Mouse (Mus musculus) adrenal gland, postnatal 36 days (tissue): ENCODE results near the gene Vsig1. TPM values are rescaled to one million over a fixed set of nuclear protein-coding genes. Genes with fewer than 3 reads are reported as not detected.

Experiments
- DNase-seq, 2 experiments: peaks; one replicate each; pipeline ENCODE4 v3.0.0; 2021; ENCODE audit warnings: mixed read lengths in 1 of 2
- long read RNA-seq, 2 experiments: library from polyadenylated mRNA; stranded (forward); transcript quantifications; one replicate each; pipeline ENCODE4 v2.0.0; 2021; ENCODE audit warnings: borderline sequencing depth in 2 of 2
- total RNA-seq, 2 experiments: library from RNA; stranded (reverse); gene quantifications; 2 replicates each; pipeline ENCODE4 v1.2.3; 2021

The Vsig1 gene
- total RNA-seq, result not detected
- long read RNA-seq, experiment 1, result 0 reads
- long read RNA-seq, experiment 2, result 0 reads

DNA sequence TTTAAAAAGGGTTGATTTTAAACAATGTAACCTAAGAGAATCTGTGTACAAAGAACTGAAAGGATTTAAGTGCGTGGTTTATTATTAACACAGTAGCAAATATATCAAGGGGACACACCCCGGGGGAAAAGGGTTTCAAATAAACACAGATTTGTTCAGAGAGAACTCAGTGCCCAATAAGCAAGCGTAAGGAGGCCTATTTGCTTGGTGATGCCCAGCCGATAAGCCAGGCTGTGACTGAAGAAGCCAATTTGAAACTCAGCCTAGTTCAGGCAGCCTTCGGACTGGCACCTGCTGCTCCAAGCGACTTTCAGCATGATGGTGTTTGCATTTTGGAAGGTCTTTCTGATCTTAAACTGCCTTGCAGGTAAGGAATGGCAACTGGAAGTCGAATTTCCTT lies at the start of gene Vsig1:
TSS of gene Vsig1 (plus strand) at position 249 of the 400 bp plus-strand sequence.
- no peak for DNase-seq

DNA sequence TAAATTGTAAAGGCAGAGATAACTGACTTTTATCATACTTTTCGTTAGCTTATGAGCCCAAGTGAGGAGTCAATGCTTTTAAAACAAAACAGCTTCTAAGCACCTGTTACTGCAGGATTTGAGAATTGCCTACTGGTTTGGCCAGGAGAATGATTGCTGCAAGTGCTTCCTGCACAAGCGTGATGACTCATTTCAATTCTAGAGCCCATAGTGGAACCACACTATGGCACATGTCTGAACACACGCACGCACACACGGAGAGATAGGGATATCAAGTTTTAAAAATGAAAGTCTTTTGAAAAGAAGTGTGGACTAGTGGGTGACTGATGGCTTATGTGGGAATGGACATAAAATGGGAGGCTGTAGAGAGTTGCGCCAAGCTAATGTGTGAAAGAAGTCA lies 44.6 kb upstream of the Vsig1 start:
- no peak for DNase-seq

DNA sequence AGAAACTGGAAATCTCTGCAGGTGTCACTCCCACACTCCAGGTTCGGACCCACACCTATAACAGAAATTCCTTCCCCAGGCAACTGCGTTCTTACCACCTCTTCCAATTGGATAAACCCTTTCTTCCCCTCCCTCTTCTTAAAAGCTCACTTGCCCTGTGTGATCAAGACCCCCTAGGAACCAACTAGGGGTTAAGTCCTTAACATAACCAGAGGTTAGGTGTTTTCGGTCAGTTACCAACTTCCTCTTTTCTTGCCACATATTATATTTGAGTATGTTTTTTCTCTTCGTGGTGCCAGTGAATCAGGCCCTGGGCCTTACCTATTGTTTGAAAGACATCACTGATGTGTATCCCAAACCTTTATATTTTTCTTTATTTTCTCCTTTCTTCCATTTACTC lies 44.0 kb upstream of the Vsig1 start:
- no peak for DNase-seq

DNA sequence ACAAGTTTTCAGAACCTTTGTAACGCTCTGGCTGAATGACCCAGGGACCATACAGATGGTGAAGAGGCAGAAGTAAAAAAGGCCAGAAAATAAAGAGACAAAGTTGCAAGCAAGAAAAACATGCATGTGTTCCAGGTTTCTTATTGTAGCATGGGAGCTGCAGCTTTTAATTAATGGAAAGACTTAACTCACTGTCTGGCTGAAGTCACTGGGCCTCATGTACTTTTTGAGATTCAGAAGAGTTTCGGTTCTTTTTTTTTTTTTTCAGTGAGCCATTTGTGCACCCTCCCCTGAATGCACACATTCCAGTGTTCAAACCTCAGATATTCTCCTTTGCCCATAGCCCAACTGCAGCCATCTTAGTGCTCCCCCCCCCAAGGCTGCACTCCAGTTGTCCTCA lies 20.2 kb upstream of the Vsig1 start:
- no peak for DNase-seq

DNA sequence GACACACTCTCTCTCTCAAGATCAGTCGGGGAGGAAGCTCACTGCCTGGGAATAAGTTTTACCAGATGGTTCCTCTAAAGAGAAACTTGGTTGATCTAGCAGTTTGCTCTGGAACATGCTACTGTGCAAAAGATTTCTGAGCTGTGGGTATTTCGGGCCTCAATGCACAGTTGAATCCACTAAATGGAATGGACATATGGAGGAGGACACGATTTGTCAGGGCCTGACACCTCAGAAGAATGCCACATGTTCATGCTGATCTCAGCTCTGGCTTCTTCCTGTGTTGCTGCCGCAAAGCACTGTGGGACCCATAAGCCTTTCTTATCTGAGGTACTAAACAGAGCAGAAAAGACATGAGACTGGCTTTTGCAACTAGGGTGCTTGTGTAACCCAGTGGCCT lies 15.6 kb upstream of the Vsig1 start:
- no peak for DNase-seq

DNA sequence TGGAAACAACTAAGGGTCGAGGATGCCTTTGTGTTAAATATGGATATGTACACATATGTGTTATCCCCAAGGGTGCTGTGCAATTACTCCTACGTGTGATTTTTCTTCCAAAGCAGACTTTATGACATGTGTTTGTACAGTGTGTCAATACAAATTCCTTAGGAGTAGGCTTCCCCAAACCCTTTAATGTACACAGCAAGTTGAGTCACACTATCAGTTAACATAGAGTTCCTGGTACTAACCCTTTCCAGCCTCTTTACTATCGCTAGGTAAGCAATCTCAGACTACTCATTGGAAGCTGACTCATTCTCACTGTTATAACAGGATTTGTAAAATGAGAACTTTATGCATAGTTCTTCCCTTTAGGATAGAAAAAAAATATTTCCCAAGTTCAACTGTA lies 3.9 kb upstream of the Vsig1 start:
- no peak for DNase-seq

DNA sequence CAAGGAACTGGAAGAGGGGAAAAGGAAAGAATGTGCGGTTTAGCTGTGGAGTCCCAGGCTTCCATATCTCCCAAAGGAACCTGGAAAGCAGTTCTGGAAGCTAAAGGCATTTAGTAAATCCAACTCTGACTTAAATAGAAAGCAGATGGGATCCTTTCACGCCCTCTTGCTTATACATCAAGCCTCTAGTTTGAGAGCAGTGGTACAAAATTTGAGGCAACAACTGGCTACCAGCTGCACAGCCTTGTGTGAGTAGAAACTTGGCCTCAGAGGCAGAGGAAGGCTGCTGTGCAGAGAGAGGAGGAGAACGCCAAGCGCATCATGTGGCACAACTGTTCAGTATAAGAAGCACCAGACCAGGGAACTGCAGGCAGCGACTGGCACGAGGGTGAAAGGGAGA lies 13.9 kb downstream of the Vsig1 start:
- DNase-seq, result no peak

DNA sequence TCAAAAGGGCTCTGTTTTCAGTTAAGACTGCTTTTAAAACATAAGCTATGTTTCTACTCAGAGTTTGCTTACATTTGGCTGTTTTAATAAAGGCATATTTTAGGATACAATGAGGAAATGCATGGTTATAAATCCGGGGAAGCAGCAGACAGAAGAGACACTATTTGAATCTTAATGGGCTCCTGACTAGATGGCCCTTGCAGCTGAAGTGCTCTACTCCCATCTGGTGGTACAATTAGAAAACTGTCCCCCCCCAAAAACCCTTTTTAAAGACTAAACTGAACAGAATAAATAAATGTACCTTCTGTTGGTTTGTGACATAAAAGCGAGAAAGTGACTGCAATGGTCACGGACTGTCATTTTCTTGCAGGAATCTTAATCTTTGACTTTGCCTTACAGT lies 24.7 kb downstream of the Vsig1 start:
- no peak for DNase-seq

DNA sequence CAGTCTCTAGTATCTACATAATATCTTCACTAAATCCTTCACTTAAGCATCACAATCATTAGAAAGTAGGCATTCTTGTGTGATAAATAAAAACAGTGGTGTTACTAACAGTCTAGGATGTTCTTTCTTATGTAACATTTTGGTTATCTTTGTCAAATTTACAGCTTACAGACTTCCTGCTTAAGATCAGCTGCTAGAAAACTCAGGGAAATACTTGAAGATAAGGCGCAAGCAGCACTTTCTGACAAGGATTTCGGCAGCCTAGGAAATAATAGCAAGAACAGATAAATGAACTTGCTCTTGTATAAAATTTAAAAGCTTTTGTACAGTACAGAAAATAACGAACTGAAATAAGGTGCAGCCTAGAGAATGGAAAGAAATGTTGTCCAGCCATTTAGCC lies 25.9 kb downstream of the Vsig1 start:
- DNase-seq, result no peak

DNA sequence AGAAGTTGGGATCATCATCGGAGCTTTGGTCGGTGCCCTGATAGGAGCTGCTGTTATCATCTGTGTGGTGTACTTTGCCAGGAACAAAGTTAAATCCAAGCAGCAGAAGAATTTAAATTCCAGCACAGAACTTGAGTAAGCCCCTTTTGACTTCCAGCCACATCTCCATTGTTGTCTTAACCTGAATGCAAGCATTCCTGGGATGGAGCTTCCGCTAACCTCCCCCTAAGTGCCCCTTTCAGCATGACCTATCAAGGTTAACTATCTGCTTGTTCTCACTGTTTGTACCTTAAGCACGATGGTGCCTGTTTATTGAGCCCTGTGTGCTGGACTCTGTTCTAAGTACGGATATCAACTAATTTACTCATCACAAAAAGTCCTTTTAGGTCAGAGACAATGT lies 28.9 kb downstream of the Vsig1 start:
- DNase-seq, result no peak

DNA sequence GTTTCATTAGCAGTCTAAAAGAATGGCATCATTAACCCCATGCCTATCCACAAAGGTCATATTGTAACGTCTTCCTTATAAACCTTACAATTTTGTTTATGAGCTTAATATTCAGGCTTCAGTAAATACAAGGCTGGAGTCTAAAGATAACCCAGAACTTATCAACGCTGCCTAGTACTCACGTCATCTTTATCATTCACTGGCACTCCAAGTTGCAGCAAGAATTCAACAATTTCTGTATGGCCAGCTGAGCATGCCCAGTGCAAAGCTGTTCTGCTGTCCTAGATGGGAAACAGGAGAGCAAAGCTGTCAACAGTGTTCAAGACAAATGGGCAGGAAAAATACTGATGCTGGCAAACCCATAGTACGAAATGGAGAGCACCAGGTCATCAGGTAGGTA lies 46.2 kb downstream of the Vsig1 start:
- DNase-seq, result no peak

DNA sequence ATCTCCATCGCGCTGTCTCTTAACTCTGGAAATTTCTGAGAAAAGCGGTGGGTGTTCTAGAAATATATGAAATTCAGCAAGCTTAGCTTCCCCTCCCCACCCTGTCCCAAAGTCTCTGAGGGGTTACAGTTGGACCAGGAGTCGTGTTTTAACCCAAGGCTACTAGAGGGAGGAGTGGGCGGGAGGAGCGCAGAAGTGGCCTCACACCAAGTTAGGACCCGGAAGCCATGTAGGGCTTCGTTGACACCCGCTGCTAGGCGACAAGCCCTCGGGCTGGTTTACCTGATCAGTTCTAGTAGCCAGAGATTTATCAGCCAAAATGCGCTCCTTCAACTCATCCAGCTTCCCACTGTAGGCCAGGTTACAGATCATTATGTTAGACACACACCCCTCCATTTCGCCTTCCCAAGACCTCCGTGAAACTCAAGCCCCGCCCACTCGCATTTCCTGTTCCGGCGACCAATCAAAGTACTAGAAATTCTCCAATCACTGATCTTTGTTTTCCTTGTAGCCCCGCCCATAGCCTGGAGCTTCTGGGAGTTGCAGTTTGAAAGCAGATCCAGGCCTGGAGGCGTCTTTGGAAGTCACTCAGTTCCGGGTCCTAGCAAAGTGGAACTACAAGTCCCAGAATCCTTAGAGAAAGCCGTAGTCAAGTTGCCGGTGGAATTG lies 49.0 kb downstream of the Vsig1 start, which contains the start of the genes Psmd10 and Atg4a:
TSS of gene Psmd10 (minus strand) at position 457 of the 669 bp plus-strand sequence.
TSS of gene Atg4a (plus strand) at position 636 of the 669 bp plus-strand sequence.
- DNase-seq, result peak; percentile 88 to 89

DNA sequence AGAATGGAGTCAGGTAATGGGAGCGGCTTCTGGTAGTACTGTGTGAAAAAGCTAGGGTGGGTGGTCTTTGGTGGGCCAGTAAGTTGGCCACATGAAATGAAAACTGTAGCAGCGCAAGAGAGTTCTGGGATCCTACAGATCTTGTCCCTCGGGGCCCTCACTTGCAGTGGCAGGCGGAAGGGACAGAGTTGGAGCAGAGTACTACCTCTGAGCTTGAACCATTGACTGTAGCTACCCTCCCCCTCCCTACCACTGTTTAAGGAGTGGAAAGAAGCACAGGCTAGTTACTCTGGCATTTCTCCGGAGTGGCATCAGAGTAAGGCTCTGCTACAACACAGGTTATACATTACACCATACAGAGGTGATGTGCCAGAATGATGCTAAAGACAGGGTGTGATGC lies 49.6 kb downstream of the Vsig1 start:
- DNase-seq, result no peak

DNA sequence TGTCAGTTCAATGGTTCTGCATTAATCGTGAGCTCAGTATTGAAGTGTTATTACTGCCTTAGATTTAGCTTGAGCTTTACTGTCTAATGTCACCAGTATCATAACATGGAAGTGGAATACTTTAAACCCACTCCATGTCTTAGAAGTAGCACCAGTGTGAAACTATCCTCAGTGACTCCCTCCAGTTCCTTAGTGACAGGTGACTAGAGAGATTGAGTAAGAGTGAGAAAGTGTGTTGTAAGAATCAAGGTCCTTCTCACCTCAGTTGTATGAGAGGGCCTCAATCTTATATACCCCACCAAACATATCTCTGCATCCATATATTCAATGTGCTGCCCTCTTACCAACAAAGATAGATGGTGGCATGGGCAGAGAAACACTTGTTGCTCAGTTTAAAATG lies 71.5 kb downstream of the Vsig1 start:
- DNase-seq, result no peak

DNA sequence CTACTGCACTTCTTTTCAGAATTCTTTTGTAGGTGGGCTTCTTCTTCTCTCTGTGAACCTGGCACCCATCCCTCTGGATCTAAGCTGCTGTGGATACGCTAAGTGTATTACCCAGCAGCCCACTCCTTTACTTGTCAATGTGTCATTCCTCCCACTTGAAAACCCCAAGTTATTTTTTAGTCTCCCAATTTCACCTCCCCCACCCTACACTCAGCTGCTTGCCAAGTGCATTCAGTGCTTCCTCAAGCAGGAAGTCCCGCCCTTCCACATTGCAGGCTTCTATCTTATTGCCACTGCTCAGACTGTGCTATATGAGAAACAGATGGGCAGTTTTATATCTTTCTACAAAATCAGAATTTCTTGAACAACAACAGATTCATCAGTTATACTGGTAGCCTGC lies 72.1 kb downstream of the Vsig1 start:
- DNase-seq, result peak in 1 of 2 experiments; percentile 25

DNA sequence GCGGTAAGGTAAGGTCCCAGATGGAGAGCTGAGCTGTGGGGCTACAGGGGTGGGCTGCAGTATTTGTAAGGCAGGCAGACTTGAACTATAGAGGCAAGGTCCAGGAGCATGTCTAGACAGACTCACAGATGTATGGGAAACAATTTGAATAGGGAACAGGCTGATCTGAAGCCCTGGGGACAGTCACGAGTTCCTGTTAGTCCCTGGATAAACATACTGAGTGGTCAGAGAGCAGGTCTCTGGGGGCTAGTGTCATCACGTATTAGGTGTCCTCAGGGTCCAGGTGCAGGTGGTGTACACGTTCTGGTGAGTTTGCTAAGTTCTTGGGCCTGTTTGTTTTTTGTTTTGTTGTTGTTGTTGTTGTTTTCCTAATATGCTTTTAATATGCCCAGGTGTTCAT lies 72.8 kb downstream of the Vsig1 start:
- no peak for DNase-seq

DNA sequence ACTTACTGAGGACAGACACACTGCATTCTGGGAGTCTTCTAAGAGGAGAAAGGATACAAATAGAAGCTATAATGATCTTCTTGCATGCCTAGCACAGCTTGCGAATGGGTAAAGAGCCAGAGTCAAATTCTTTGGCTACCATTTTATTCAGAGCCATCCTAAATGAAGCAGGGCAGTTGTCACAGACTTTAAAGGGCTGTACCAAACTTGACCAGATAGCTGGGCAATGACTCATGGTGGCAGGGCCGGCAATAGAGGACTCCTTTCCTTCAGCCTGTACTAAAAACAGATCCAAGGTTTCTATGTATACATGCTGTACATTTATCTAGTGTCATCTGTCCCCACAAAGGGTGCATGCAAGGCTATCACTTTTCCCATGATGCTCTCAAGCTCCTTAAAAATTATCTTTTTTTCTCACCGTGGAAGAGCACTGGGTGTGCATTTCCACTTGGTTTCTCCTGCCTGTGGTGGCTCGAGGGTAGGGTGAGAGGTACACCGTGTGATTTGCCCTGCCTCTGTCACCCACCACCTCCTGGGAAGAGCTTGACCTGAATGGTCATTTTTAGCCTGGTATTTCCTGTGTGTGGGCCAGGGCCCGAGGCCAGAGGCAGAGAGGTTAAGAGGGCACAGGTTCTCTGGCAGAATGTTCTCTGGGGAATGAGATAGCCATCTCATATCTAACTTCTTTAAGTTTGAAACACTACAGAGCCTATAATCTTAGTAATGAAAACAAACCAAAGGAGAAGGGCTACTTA lies 76.0 kb downstream of the Vsig1 start:
- DNase-seq, result peak; percentile 12 to 18

DNA sequence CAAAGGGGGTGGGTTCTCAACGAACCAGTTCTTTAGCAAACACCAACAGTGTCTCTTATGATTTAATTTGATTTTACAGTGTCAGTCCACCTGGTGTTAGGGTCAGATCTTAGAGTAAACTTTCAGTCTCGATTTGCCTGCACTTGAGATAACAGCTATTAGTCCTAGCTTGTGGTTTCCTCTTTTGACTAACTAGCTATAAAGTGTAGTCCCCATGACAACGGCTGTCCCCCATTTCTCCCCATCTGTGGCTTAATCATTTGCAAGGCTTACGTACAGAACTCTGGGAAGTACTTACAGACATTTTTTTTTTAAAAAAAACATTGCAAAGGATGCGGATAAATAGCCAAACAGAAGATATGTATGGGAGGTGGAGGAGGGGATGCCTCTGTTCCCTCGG lies 77.4 kb downstream of the Vsig1 start:
- DNase-seq, result no peak

DNA sequence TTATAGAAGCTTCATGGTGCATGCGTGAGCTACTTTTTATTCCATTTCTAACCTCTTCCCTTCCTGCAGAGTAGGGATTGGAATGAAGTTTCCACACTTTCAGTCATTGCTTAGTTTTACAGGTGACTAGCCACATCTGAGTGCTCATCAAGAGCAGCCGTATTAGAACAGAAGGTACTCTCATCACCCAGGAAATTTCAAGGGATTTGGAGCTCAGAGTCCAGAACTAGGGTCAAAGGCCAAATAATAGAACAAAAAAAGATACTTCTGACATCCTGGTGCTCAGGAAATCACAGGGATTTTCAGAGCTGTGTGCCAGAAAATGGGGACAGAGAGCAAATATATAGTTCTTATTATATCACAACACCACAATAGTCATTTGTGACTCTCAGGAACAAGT lies 77.8 kb downstream of the Vsig1 start:
- DNase-seq, result no peak
